Mouse (Mus musculus): ENCODE data around the gene Hist1h2ag. TPM values are rescaled to one million over a fixed set of nuclear protein-coding genes. Genes with fewer than 3 reads are reported as not detected.
A peak's percentile ranks its signal among the peaks of the same experiment; 100 is the strongest.
"Not testable (repeated sequence)": the region's sequence is repeated elsewhere in the genome, so short reads cannot be mapped to it uniquely, and the experiment has no call there.

Gene Hist1h2ag
- polyA plus RNA-seq (2012; rRNA removed): 0.99 TPM in 1 of 2 replicates, not detected in the other

GRCm38 (mm10) chr13:22042568-22043502 is at the start of gene Hist1h2ag, which contains the start of gene Hist1h2bj:
Gene Hist1h2ag (minus strand): TSS chr13:22042944.
Gene Hist1h2bj (plus strand): TSS chr13:22043214.
- DNase-seq (ENCODE audit: low read depth): peak; percentile 99

- not testable (repeated sequence) for DNase-seq (ENCODE audit: low read depth)
Observed at GRCm38 (mm10) chr13:22084140-22084539, 41.4 kb upstream of the Hist1h2ag start, which contains the start of gene Vmn1r188. Gene Vmn1r188 (plus strand): TSS chr13:22084440.

- DNase-seq (ENCODE audit: low read depth): no peak
Observed at GRCm38 (mm10) chr13:22063468-22063867, 20.7 kb upstream of the Hist1h2ag start.

- no peak for DNase-seq (ENCODE audit: low read depth)
Observed at GRCm38 (mm10) chr13:22061422-22061821, 18.7 kb upstream of the Hist1h2ag start.

GRCm38 (mm10) chr13:22053754-22054153 is 11.0 kb upstream of the Hist1h2ag start:
- DNase-seq (ENCODE audit: low read depth): no peak

GRCm38 (mm10) chr13:22051523-22051859 is 8.7 kb upstream of the Hist1h2ag start:
- DNase-seq (ENCODE audit: low read depth): no peak

GRCm38 (mm10) chr13:22050591-22051522 is 8.1 kb upstream of the Hist1h2ag start:
- no peak for DNase-seq (ENCODE audit: low read depth)

GRCm38 (mm10) chr13:22049737-22050440 is 7.1 kb upstream of the Hist1h2ag start:
- no peak for DNase-seq (ENCODE audit: low read depth)

- DNase-seq (ENCODE audit: low read depth): no peak
Observed at GRCm38 (mm10) chr13:22049041-22049440, 6.3 kb upstream of the Hist1h2ag start.

GRCm38 (mm10) chr13:22045311-22045710 is 2.6 kb upstream of the Hist1h2ag start:
- no peak for DNase-seq (ENCODE audit: low read depth)

- DNase-seq (ENCODE audit: low read depth): no peak
Observed at GRCm38 (mm10) chr13:22044432-22045155, 1.9 kb upstream of the Hist1h2ag start.

GRCm38 (mm10) chr13:22043503-22044431 is 1.0 kb upstream of the Hist1h2ag start:
- DNase-seq (ENCODE audit: low read depth): no peak

GRCm38 (mm10) chr13:22041651-22042567 is 835 bp downstream of the Hist1h2ag start:
- no peak for DNase-seq (ENCODE audit: low read depth)

GRCm38 (mm10) chr13:22041142-22041536 is 1.6 kb downstream of the Hist1h2ag start, which contains the start of gene Hist1h4i:
Gene Hist1h4i (minus strand): TSS chr13:22041362.
- DNase-seq (ENCODE audit: low read depth): not testable (repeated sequence)

- no peak for DNase-seq (ENCODE audit: low read depth)
Observed at GRCm38 (mm10) chr13:22040464-22041141, 2.1 kb downstream of the Hist1h2ag start.

- DNase-seq (ENCODE audit: low read depth): no peak
Observed at GRCm38 (mm10) chr13:22039951-22040463, 2.7 kb downstream of the Hist1h2ag start.

- DNase-seq (ENCODE audit: low read depth): no peak
Observed at GRCm38 (mm10) chr13:22039364-22039763, 3.4 kb downstream of the Hist1h2ag start.

- DNase-seq (ENCODE audit: low read depth): no peak
Observed at GRCm38 (mm10) chr13:22037415-22037814, 5.3 kb downstream of the Hist1h2ag start.

Measured in gonadal fat pad, adult 2 months (tissue).